16 mouse cellular contexts compared by ENCODE assay signal in the genomic region with DNA sequence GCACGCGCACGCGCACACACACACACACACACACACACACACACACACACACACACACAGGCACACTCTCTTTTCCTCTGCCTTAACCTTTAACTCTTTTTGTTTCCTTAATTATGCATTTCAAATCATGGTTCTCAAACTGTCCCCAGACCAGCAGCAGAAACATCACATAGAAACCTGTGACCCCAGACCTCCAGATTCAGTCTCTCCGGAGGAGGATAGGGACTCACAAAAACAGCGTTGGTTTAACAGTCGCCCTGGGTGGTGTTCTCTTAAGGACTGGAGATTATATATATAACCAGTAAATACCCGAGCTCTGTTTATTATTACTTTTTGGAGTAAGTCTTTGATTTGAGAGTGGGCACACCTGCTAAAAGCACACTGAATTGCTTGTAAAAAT. TPM values are rescaled to one million over a fixed set of nuclear protein-coding genes. Genes with fewer than 3 reads are reported as not detected.
DNase-seq lines count a peak whose midpoint lies in the region; ATAC-seq and TF ChIP-seq lines count a peak whose summit lies in the region.
"Had no signal": no experiment of that assay in that cellular context is flagged by ENCODE, and none has a peak within 500 bp of the region (broad histone marks: within the 10 kb centered on the region; RNA-seq: fewer than 3 reads in every experiment).

No protein-coding gene starts in this region.

- ATAC-seq in kidney, embryonic 16.5 days (ENCODE audit: low FRiP score, low TSS enrichment): no peak
- no peak for ATAC-seq in midbrain, embryonic 11.5 days (ENCODE audit: low FRiP score)
- no peak for ATAC-seq in midbrain, embryonic 15.5 days (replicated peaks)

- intact Hi-C loops in gastrocnemius, adult 2 months (cut with DNase I): no loop called here

- peaks cover 24% of the 10 kb centered on the region for H3K4me1 ChIP-seq in kidney, embryonic 16.5 days (ENCODE audit: insufficient read depth, low read length)
- peaks cover 5% of the 10 kb centered on the region for H3K4me1 ChIP-seq in midbrain, embryonic 11.5 days (ENCODE audit: control insufficient read depth, insufficient read depth, low read length)
- H3K4me1 ChIP-seq in midbrain, embryonic 15.5 days: peaks cover 4% of the 10 kb centered on the region

- 0 out of 2 replicates have a peak, but pooled peaks cover 4% of the 10 kb centered on the region for H3K36me3 ChIP-seq in kidney, embryonic 16.5 days (ENCODE audit: insufficient read depth, low read length)
- H3K36me3 ChIP-seq in midbrain, embryonic 11.5 days (ENCODE audit: control insufficient read depth, insufficient read depth, low read length): no peaks in the 10 kb centered on the region
- H3K36me3 ChIP-seq in midbrain, embryonic 15.5 days (replicated peaks): no peaks in the 10 kb centered on the region
- H3K36me3 ChIP-seq: hindbrain, embryonic 13.5 days had no signal

- peaks cover 8% of the 10 kb centered on the region; the same call in 1 of the 2 replicates for H3K27me3 ChIP-seq in kidney, embryonic 16.5 days (ENCODE audit: insufficient read depth, low read length)
- H3K27me3 ChIP-seq in midbrain, embryonic 11.5 days (ENCODE audit: control insufficient read depth, insufficient read depth, low read length): peaks cover 75% of the 10 kb centered on the region
- H3K27me3 ChIP-seq in midbrain, embryonic 15.5 days (replicated peaks): peaks cover 76% of the 10 kb centered on the region

- no peaks in the 10 kb centered on the region for H3K9me3 ChIP-seq in kidney, embryonic 16.5 days (ENCODE audit: low read length)
- H3K9me3 ChIP-seq in midbrain, embryonic 11.5 days (ENCODE audit: control insufficient read depth, low read length): no peaks in the 10 kb centered on the region
- H3K9me3 ChIP-seq in midbrain, embryonic 15.5 days: no peaks in the 10 kb centered on the region
- H3K9me3 ChIP-seq: hindbrain, embryonic 13.5 days had no signal

- peak overlapping the region; percentile 93 for H3K27ac ChIP-seq in kidney, embryonic 16.5 days (ENCODE audit: low read length)
- no peak overlapping the region for H3K27ac ChIP-seq in midbrain, embryonic 11.5 days (ENCODE audit: low read depth, low read length)
- no peak overlapping the region for H3K27ac ChIP-seq in midbrain, embryonic 15.5 days
- H3K27ac ChIP-seq in gastrocnemius, adult 2 months: no peak overlapping the region
- H3K27ac ChIP-seq: hindbrain, embryonic 13.5 days; liver, embryonic 14.5 days had no signal

- DNase-seq in embryo, embryonic 9.5 days (ENCODE audit: extremely low spot score): peak; percentile 28
- no peak for DNase-seq in embryo, embryonic 10 days (ENCODE audit: low spot score)
- no peak for DNase-seq in kidney, adult 8-10 months
- peak; percentile 89 for DNase-seq in midbrain, embryonic 11.5 days (ENCODE audit: low spot score, missing footprints)
- DNase-seq in gastrocnemius, adult 2 months: no peak
- no peak for DNase-seq in spleen, adult 12 weeks (ENCODE audit: low spot score)
- DNase-seq: cerebellum, adult 2 months; gastrocnemius, postnatal 14 days; right cerebral cortex, postnatal 4 days; thymus, postnatal 36 days had no signal

- peak overlapping the region; percentile 54 for H3K4me2 ChIP-seq in kidney, embryonic 16.5 days (replicated peaks; ENCODE audit: low read depth, low read length)
- no peak overlapping the region for H3K4me2 ChIP-seq in midbrain, embryonic 11.5 days
- H3K4me2 ChIP-seq in midbrain, embryonic 15.5 days: no peak overlapping the region
- H3K4me2 ChIP-seq: hindbrain, embryonic 13.5 days had no signal

- 7% methylated on average over 4 of the region's 8 CpGs for WGBS in kidney, embryonic 16.5 days
- 0% methylated on average over 4 of the region's 8 CpGs for WGBS in midbrain, embryonic 11.5 days
- under 1% methylated on average over 4 of the region's 8 CpGs for WGBS in midbrain, embryonic 15.5 days

- H3K9ac ChIP-seq in kidney, embryonic 16.5 days (replicated peaks; ENCODE audit: low read length): 0 out of 2 replicates have a peak overlapping the region, but pooled peaks have one; percentile 4
- H3K9ac ChIP-seq in midbrain, embryonic 11.5 days (ENCODE audit: low read length): no peak overlapping the region
- H3K9ac ChIP-seq in midbrain, embryonic 15.5 days: no peak overlapping the region
- H3K9ac ChIP-seq: hindbrain, embryonic 13.5 days; liver, embryonic 14.5 days had no signal

- TF ChIP-seq CTCF in gastrocnemius, adult 2 months (IDR thresholded peaks at IDR 0.05): no peak

- H3K4me3 ChIP-seq in kidney, embryonic 16.5 days (ENCODE audit: low read length): peak overlapping the region; percentile 54
- H3K4me3 ChIP-seq in midbrain, embryonic 11.5 days (ENCODE audit: low read depth, low read length): no peak overlapping the region
- no peak overlapping the region for H3K4me3 ChIP-seq in midbrain, embryonic 15.5 days
- H3K4me3 ChIP-seq in gastrocnemius, adult 2 months: no peak overlapping the region
- H3K4me3 ChIP-seq: hindbrain, embryonic 13.5 days had no signal

RNA-seq across cellular contexts. Expression of a gene that starts 5.7 kb away (rescaled TPM):
- polyA plus RNA-seq in kidney, embryonic 16.5 days (2015; fragmentation: Nextera tagmentation; extraction: Ambion mirVana): 357 and 367 TPM in 2 replicates
- 0.11 TPM in 1 of 2 replicates, not detected in the other for polyA plus RNA-seq in midbrain, embryonic 11.5 days (2014; fragmentation: Nextera tagmentation; extraction: Ambion mirVana)
- 0.31 and 0.36 TPM in 2 replicates for polyA plus RNA-seq in midbrain, embryonic 15.5 days (2015; fragmentation: Nextera tagmentation; extraction: Ambion mirVana)
- not detected for total RNA-seq in gastrocnemius, adult 2 months (2021)
- total RNA-seq: gastrocnemius, postnatal 14 days; megakaryocyte-erythroid progenitor cell, adult 5-6 weeks had no signal
- polyA plus RNA-seq: limb, embryonic 11.5 days had no signal

Comparison
In these comparisons a context has a peak if more than half of its experiments do, and no peak if none do; other contexts are left out.
1. DNase-seq: peak in embryo, embryonic 9.5 days (single experiment) and midbrain, embryonic 11.5 days (single experiment); none in embryo, embryonic 10 days (single experiment), kidney, adult 8-10 months (0 of 2), gastrocnemius, adult 2 months (single experiment) and spleen, adult 12 weeks (single experiment).
2. RNA of a gene that starts 5.7 kb away (polyA plus RNA-seq): 357 to 367 TPM in kidney, embryonic 16.5 days; 0.31 to 0.36 TPM in midbrain, embryonic 15.5 days and 0.11 TPM in midbrain, embryonic 11.5 days; every median in the first group is over 100 times any median in the second.